Mouse (Mus musculus) intestine, embryonic 15.5 days (tissue): ENCODE results near the gene Tbxas1. TPM values are rescaled to one million over a fixed set of nuclear protein-coding genes. Genes with fewer than 3 reads are reported as not detected.

Source experiments
- ATAC-seq: fragments of 200-750 bp; cut with Nextera tagmentation; 2 replicates; pipeline ENCODE4 v1.8.0; 2017; ENCODE audit warnings: moderate TSS enrichment, moderate library complexity
- H3K27ac ChIP-seq: fragments of 300-500 bp; sonication (generic); 2 replicates; pipeline ENCODE4 v1.5.1; 2015; ENCODE audit warnings: mild to moderate bottlenecking, inconsistent platforms
- H3K27me3 ChIP-seq: fragments of 300-500 bp; sonication (generic); replicated peaks from 2 replicates; pipeline ENCODE4 v1.6.1; 2015; ENCODE audit warnings: inconsistent platforms
- H3K36me3 ChIP-seq: fragments of 300-500 bp; sonication (generic); 2 replicates; pipeline ENCODE4 v1.6.1; 2015; ENCODE audit warnings: inconsistent platforms
- H3K4me1 ChIP-seq: fragments of 300-500 bp; sonication (generic); replicated peaks from 2 replicates; pipeline ENCODE4 v1.6.1; 2015; ENCODE audit warnings: inconsistent platforms
- H3K4me2 ChIP-seq: fragments of 300-500 bp; sonication (generic); replicated peaks from 2 replicates; pipeline ENCODE4 v1.6.1; 2015; ENCODE audit warnings: mild to moderate bottlenecking, inconsistent platforms
- H3K4me3 ChIP-seq: fragments of 300-500 bp; sonication (generic); replicated peaks from 2 replicates; pipeline ENCODE4 v1.5.1; 2015; ENCODE audit warnings: inconsistent platforms
- H3K9ac ChIP-seq: fragments of 300-500 bp; sonication (generic); 2 replicates; pipeline ENCODE4 v1.6.1; 2015; ENCODE audit warnings: inconsistent platforms
- H3K9me3 ChIP-seq: fragments of 300-500 bp; sonication (generic); 2 replicates; pipeline ENCODE4 v1.6.1; 2016; ENCODE audit warnings: inconsistent platforms
- WGBS: fragments of 180-500 bp; shearing (Covaris S2); methylation state at CpG from one replicate; pipeline ENCODE4 v1.1.7; 2015; 5-methylcytosine and 5-hydroxymethylcytosine counted together
- polyA plus RNA-seq: library from polyadenylated mRNA; unstranded; fragments of >200 nt; fragmentation: Nextera tagmentation; extraction: Ambion mirVana; gene quantifications from 2 replicates; pipeline ENCODE4 v1.2.1, GENCODE M21; 2015

Tbxas1 gene
- polyA plus RNA-seq, 1 experiment from 2014 or later: 3.4 TPM

DNA sequence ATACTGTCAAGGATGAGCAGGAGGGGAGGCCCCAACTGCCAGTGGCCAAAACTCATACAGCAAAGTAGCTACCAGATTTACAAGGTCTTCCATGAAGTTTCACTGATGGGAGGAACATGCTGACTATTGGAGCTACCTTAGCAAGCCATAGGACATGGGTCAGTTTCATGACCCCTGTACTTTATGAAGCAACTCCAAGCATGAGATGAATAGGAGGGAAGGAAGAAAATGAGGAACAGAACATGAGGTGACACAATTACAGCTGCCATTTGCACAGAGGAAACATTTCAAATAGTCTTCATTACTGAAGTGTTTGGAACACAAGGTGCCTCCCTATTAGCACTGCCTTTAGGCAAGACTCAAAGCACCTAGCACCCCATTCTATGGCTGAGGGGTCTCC is 9.4 kb upstream of the Tbxas1 start:
- no peak for ATAC-seq
- Histone ChIP-seq H3K27ac (no peak overlapping the region), H3K27me3 (no peaks in the 10 kb centered on the region), H3K9ac (no peak overlapping the region), H3K36me3 (no peaks in the 10 kb centered on the region), H3K4me2 (no peak overlapping the region), H3K9me3 (no peaks in the 10 kb centered on the region), H3K4me3 (no peak overlapping the region), H3K4me1 (peaks cover 37% of the 10 kb centered on the region)

DNA sequence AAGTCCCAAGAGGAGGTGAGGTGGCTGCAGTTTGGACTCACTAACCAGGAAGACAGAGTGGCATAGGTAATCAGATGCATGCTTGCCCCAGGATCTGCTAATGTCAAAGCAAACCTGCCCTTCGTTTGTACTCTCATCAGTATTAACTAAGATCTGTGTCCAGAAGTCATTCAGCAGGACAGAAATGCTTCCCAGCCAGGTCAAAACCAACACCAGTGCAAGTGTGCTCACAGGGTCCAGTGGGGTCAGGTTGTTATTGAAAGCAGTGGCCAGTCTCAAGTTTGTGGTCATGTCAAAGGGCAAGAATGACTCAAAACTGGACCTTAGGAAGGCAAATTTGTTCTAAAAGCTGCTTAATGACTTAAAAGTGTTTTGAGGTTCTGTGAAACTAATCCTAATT is 8.8 kb upstream of the Tbxas1 start:
- Histone ChIP-seq H3K9me3 (no peaks in the 10 kb centered on the region), H3K4me2 (no peak overlapping the region), H3K36me3 (no peaks in the 10 kb centered on the region), H3K4me3 (no peak overlapping the region), H3K9ac (no peak overlapping the region), H3K27me3 (no peaks in the 10 kb centered on the region), H3K27ac (no peak overlapping the region), H3K4me1 (peaks cover 37% of the 10 kb centered on the region)
- WGBS: 60% methylated on average over 1 of the region's 1 CpGs
- ATAC-seq: no peak

- H3K4me1 ChIP-seq: peaks cover 38% of the 10 kb centered on the region
- H3K4me2 ChIP-seq: no peak overlapping the region
- H3K4me3 ChIP-seq: no peak overlapping the region
- no peaks in the 10 kb centered on the region for H3K36me3 ChIP-seq
- no peaks in the 10 kb centered on the region for H3K27me3 ChIP-seq
- H3K27ac ChIP-seq: no peak overlapping the region
- H3K9me3 ChIP-seq: no peaks in the 10 kb centered on the region
- no peak for ATAC-seq
- H3K9ac ChIP-seq: no peak overlapping the region
- WGBS: 49% methylated on average over 2 of the region's 2 CpGs
Observed at GRCm38 (mm10) chr6:38866761-38867160, 8.4 kb upstream of the Tbxas1 start.

DNA sequence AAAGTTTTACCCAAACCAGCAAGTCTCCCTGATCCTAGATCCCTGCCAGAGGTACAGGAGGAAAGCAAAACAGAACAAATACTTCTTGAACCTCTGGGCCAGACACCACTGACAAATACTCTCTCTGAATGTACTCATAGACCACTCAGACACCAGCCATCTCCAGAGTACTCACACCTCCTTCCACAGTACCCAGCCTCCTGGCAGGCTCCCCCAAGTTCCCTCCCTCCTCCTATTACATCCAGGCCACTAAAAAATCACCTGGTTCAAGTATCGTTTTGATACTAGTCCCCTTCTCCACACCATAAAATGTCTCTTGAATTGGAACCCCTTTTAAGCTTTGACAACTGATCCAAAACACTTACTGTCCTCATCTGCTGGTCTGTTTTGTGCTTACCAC is 7.9 kb upstream of the Tbxas1 start:
- H3K27ac ChIP-seq: no peak overlapping the region
- H3K4me3 ChIP-seq: no peak overlapping the region
- H3K36me3 ChIP-seq: no peaks in the 10 kb centered on the region
- H3K4me2 ChIP-seq: no peak overlapping the region
- H3K9ac ChIP-seq: no peak overlapping the region
- ATAC-seq: no peak
- H3K27me3 ChIP-seq: no peaks in the 10 kb centered on the region
- peaks cover 44% of the 10 kb centered on the region for H3K4me1 ChIP-seq
- no peaks in the 10 kb centered on the region for H3K9me3 ChIP-seq
- WGBS: 39% methylated on average over 1 of the region's 1 CpGs

GRCm38 (mm10) chr6:38868974-38869373 is 6.2 kb upstream of the Tbxas1 start:
- no peak for ATAC-seq
- no peak overlapping the region for H3K27ac ChIP-seq
- H3K4me3 ChIP-seq: no peak overlapping the region
- H3K9me3 ChIP-seq: no peaks in the 10 kb centered on the region
- H3K27me3 ChIP-seq: no peaks in the 10 kb centered on the region
- WGBS: 73% methylated on average over 1 of the region's 1 CpGs
- H3K9ac ChIP-seq: no peak overlapping the region
- H3K4me2 ChIP-seq: no peak overlapping the region
- no peaks in the 10 kb centered on the region for H3K36me3 ChIP-seq
- peaks cover 51% of the 10 kb centered on the region for H3K4me1 ChIP-seq

- ATAC-seq: no peak
- H3K27ac ChIP-seq: no peak overlapping the region
- WGBS: 43% methylated on average over 2 of the region's 2 CpGs
Observed at GRCm38 (mm10) chr6:38870070-38870469, 5.1 kb upstream of the Tbxas1 start.

DNA sequence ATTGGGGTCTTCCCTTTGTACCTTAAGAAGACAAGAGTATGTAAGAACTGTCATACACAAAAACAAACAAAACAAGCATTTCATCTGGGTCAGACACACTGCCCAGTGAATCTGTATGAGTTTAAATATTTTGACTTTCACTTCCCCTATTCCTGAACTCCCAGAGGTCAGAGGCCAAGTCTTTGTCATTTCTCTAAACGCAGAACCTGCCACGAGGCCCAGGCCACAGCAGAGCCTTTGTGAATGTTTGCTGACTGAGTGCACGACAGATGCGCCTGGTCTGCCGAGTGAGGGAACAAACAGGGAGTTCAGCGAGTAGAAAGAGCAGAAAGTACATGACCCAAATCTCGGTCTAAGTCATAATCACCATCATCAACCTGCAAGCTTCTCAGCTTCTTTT is 4.2 kb upstream of the Tbxas1 start:
- Histone ChIP-seq H3K36me3 (no peaks in the 10 kb centered on the region), H3K27me3 (no peaks in the 10 kb centered on the region), H3K4me2 (no peak overlapping the region), H3K9me3 (no peaks in the 10 kb centered on the region), H3K9ac (no peak overlapping the region), H3K4me3 (no peak overlapping the region), H3K4me1 (peaks cover 43% of the 10 kb centered on the region), H3K27ac (no peak overlapping the region)
- 26% methylated on average over 7 of the region's 7 CpGs for WGBS
- no peak for ATAC-seq

More at GRCm38 (mm10) chr6:38870070-38870469, 5.1 kb upstream of the Tbxas1 start:
- Histone ChIP-seq H3K27me3 (no peaks in the 10 kb centered on the region), H3K4me1 (peaks cover 48% of the 10 kb centered on the region), H3K9me3 (no peaks in the 10 kb centered on the region), H3K4me2 (no peak overlapping the region), H3K4me3 (no peak overlapping the region), H3K36me3 (no peaks in the 10 kb centered on the region), H3K9ac (no peak overlapping the region)

- H3K36me3 ChIP-seq: no peaks in the 10 kb centered on the region
- no peaks in the 10 kb centered on the region for H3K27me3 ChIP-seq
- H3K9ac ChIP-seq: 0 out of 2 replicates have a peak overlapping the region, but pooled peaks have one; percentile 9
- H3K9me3 ChIP-seq: no peaks in the 10 kb centered on the region
- H3K4me2 ChIP-seq: peak overlapping the region; percentile 73
- WGBS: 59% methylated on average over 1 of the region's 1 CpGs
- H3K4me1 ChIP-seq: peaks cover 29% of the 10 kb centered on the region
- 0 out of 2 replicates have a peak overlapping the region, but pooled peaks have one; percentile 10 for H3K27ac ChIP-seq
- ATAC-seq: no peak
- no peak overlapping the region for H3K4me3 ChIP-seq
Observed at GRCm38 (mm10) chr6:38873316-38873715, 1.9 kb upstream of the Tbxas1 start.

DNA sequence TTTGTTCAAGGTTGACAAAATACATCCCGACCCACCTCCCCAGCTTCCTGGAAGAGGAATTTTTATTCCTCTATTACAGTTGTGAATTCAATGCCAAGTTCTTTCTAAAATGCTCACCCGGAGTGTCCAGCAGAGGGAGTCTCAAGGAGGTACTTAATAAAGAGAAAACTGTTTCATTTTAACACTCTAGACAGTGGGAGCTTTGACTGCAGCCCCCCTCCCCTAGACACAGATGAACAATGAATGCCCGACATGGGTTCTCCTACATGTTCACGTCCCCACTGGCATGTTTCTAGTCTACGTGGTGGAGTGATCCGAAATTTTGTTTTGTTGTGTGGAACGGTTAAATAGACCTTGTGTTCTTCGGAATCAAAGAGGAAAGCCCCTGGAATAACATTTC is 1.2 kb upstream of the Tbxas1 start:
- Histone ChIP-seq H3K27ac (no peak overlapping the region), H3K4me2 (peak overlapping the region; percentile 73), H3K36me3 (no peaks in the 10 kb centered on the region), H3K4me1 (peaks cover 27% of the 10 kb centered on the region), H3K9me3 (no peaks in the 10 kb centered on the region), H3K27me3 (no peaks in the 10 kb centered on the region), H3K9ac (peak overlapping the region; percentile 100), H3K4me3 (peak overlapping the region; percentile 100)
- WGBS: 6% methylated on average over 8 of the region's 8 CpGs
- no peak for ATAC-seq

DNA sequence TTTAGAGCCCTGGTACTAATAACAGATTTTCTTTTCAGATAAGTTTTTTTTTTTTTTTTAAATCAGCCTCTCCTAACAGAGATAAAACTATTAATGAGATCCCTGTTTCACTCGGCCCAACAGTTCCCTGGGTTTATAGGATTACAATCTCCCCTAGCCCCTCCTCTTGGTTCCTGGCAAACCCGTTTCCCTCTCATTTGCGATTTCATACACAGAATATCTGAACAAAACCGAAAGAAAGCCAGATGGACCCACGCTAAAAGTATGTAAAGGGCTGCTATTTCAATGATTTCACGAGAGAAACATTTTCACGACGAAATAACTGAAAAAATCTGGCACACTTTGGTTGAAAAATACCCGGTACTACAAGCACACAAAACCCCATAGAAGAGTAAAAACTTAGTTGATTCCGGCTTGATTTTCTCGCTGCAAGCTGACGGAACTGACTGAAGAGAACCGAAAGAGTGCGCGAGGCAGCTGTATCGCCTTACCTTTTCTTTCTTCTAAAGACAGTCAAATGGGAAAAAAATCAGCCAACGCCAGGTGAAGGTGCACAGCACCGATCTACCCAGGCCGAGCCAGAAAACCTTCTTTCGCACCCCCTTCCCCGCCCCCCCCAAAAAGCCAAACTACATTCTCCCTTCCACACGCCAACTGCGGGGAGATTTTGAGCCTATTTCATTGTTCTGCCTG is 493 bp upstream of the Tbxas1 start:
- Histone ChIP-seq H3K4me1 (peaks cover 27% of the 10 kb centered on the region), H3K27ac (peak overlapping the region; percentile 96), H3K9me3 (no peaks in the 10 kb centered on the region), H3K4me2 (peak overlapping the region; percentile 73), H3K9ac (peak overlapping the region; percentile 100), H3K4me3 (peak overlapping the region; percentile 100), H3K36me3 (no peaks in the 10 kb centered on the region), H3K27me3 (no peaks in the 10 kb centered on the region)
- WGBS: under 1% methylated on average over 23 of the region's 23 CpGs
- ATAC-seq: no peak

DNA sequence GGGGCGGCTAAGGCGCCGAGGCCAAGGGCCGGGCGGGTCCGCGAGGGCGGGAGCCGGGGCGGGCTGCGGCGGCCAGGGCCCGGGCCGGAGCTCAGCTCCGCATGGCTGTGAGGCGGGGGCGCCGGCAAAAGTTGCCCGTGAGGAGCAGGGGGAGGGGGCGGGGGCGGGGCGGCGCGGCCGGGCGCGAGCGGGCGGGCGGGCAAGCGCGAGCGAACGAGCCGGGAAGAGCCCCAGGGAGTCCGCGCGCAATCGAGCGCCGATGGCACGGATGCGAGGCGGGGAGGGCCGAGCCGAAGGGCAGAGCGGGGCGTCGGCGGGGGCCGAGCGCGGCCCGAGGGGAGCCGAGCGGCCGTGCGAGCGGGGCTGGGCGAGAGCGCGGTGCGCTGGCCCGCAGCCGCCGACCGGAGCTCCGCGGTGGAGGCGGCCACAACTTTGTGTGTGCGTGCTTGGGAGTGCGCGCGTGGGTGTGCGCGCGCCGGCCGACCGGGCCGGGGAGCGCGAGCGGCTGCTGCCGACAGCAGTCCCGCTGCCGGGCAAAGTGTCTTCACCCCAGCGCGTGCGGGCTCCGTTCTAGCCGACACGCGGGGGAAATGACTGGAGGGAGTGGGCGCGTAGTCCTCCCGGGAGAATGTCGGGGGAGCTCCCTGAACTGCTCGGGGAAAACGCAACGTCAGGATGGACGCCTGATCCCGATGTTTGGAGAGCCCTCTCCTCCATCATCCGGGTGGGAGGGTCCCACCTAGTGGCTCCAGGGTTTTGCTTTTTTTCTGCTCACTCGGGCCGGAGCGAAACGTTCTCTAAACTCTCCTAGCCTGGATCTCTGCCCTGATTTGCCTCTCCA is 1.1 kb downstream of the Tbxas1 start, which contains the start of gene Hipk2:
Hipk2 (minus strand) TSS at position 95 of the 841 bp plus-strand sequence.
- peak within 1 kb of the TSS; percentile 73 for H3K4me2 ChIP-seq
- peak within 1 kb of the TSS; percentile 100 for H3K4me3 ChIP-seq
- H3K4me1 ChIP-seq: peaks cover 20% of the 10 kb centered on the region
- peak within 1 kb of the TSS; percentile 96 for H3K27ac ChIP-seq
- no peaks in the 10 kb centered on the region for H3K36me3 ChIP-seq
- H3K27me3 ChIP-seq: no peaks in the 10 kb centered on the region
- under 1% methylated on average over 87 of the region's 108 CpGs for WGBS
- H3K9ac ChIP-seq: peak within 1 kb of the TSS; percentile 100
- peak; percentile 95 for ATAC-seq
- no peaks in the 10 kb centered on the region for H3K9me3 ChIP-seq

- Histone ChIP-seq H3K4me3 (no peak overlapping the region), H3K4me1 (peaks cover 18% of the 10 kb centered on the region), H3K36me3 (no peaks in the 10 kb centered on the region), H3K27me3 (no peaks in the 10 kb centered on the region), H3K9ac (no peak overlapping the region), H3K4me2 (no peak overlapping the region), H3K9me3 (no peaks in the 10 kb centered on the region), H3K27ac (no peak overlapping the region)
- WGBS: 95% methylated on average over 2 of the region's 2 CpGs
- no peak for ATAC-seq
Observed at GRCm38 (mm10) chr6:38877674-38878073, 2.5 kb downstream of the Tbxas1 start.
